Comparison of ENCODE assay signal across 7 mouse cellular contexts in the genomic region with DNA sequence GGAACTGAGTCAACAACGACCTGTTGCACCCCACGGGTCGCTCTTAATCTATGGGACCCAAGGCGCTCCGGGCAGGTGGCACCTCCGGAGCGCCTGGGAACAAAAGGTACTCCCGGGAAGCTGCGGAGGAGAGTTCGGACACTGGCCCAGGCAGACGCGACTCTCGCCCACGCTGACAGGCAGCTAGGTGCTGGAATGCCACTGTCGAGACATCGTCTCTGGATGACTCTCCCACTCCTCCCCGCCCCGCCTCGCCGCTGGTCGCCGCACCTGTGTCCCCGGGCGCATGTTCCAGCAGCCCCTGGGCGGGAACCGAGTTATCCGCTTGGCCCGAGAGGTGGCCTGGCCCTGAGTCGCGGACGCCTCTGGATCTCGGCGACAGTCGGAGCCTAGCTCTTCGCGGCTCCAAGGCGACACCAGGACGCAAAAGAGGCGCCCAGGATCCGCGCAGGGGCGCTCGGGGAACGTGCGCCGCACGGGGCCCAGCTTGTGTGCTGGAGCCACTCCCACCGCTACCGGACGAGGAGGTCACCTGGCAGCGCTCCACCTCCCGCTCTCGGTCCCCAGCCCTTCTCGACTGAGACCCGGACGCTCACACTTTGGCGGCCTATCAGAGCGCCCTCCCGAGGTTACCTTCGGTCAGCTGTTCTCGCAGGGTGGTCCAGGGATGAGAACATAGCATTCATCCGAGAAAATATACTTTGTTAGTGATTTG. TPM values are rescaled to one million over a fixed set of nuclear protein-coding genes. Genes with fewer than 3 reads are reported as not detected.
DNase-seq lines count a peak whose midpoint lies in the region; ATAC-seq and TF ChIP-seq lines count a peak whose summit lies in the region.

A gene (minus strand): TSS at position 601 of the 715 bp plus-strand sequence.

- peaks cover 4% of the 10 kb centered on the region for H3K4me1 ChIP-seq in heart, adult 2 months (ENCODE audit: control insufficient read depth, insufficient read depth, low read length)
- peaks cover 2% of the 10 kb centered on the region; the same call in 1 of the 2 replicates for H3K4me1 ChIP-seq in liver, adult 2 months (ENCODE audit: control insufficient read depth, insufficient read depth, low read length)

- no peaks in the 10 kb centered on the region for H3K36me3 ChIP-seq in heart, adult 2 months (ENCODE audit: control insufficient read depth, insufficient read depth, low read length)
- no peaks in the 10 kb centered on the region for H3K36me3 ChIP-seq in liver, adult 2 months (ENCODE audit: control insufficient read depth, insufficient read depth, low read length)

- peak; percentile 43 for TF ChIP-seq CTCF in heart, adult 2 months (IDR thresholded peaks at IDR 0.05)
- TF ChIP-seq CTCF in liver, adult 2 months (IDR thresholded peaks at IDR 0.05; ENCODE audit: low read depth, low read length), result peak; percentile 45

- H3K79me2 ChIP-seq in heart, adult 2 months (replicated peaks; ENCODE audit: control insufficient read depth, insufficient read depth, low read length), result no peaks in the 10 kb centered on the region
- H3K79me2 ChIP-seq in liver, adult 2 months (ENCODE audit: control insufficient read depth, insufficient read depth, low read length), result no peaks in the 10 kb centered on the region

- H3K9ac ChIP-seq in heart, adult 2 months (ENCODE audit: low read depth, low read length), result peak within 1 kb of the TSS; percentile 74
- H3K9ac ChIP-seq in liver, adult 2 months (ENCODE audit: low read depth, low read length), result peak within 1 kb of the TSS; percentile 80

- DNase-seq in adrenal gland, adult 8-10 months, result peak; percentile 73
- DNase-seq in embryo, embryonic 9.5 days (ENCODE audit: extremely low spot score), result peak; percentile 65
- DNase-seq in heart, adult 2 months, result peak; percentile 70 to 74
- peak; percentile 85 for DNase-seq in kidney, adult 18-20 months
- DNase-seq in liver, adult 2 months (ENCODE audit: extremely low read depth, low read depth, low spot score), result peak; percentile 62
- DNase-seq in spleen, postnatal 10 days (ENCODE audit: low spot score in 2 of 2), result peak; percentile 16 to 53

- no peaks in the 10 kb centered on the region for H3K27me3 ChIP-seq in heart, adult 2 months (ENCODE audit: control insufficient read depth, insufficient read depth, low read length)
- H3K27me3 ChIP-seq in liver, adult 2 months (ENCODE audit: control insufficient read depth, insufficient read depth, low read length), result no peaks in the 10 kb centered on the region

- no peak for TF ChIP-seq EP300 in heart, adult 2 months (IDR thresholded peaks at IDR 0.05; ENCODE audit: insufficient read depth, low read depth, low read length)

- under 1% methylated on average over 62 of the region's 62 CpGs for WGBS in heart, adult 2 months
- under 1% methylated on average over 62 of the region's 62 CpGs for WGBS in liver, adult 2 months

- H3K4me3 ChIP-seq in heart, adult 2 months, result peak within 1 kb of the TSS; percentile 58
- peak within 1 kb of the TSS; percentile 75 for H3K4me3 ChIP-seq in liver, adult 2 months (ENCODE audit: insufficient read depth, low read depth, low read length)

- 0 out of 2 replicates have a peak, but pooled peaks have one; percentile 34 for ATAC-seq in monocyte, adult 5-6 weeks (replicated peaks; ENCODE audit: insufficient number of reproducible peaks, low FRiP score, low TSS enrichment, poor library complexity, severe bottlenecking)

- intact Hi-C loops in heart, adult 2 months (cut with DNase I), result loop anchor here (5.0 kb wide), 1 partner anchor 383 kb away; no protein-coding TSS in a partner anchor

- no peak within 1 kb of the TSS for H3K27ac ChIP-seq in heart, adult 2 months
- H3K27ac ChIP-seq in liver, adult 2 months (replicated peaks; ENCODE audit: insufficient read depth, low read depth, low read length), result no peak within 1 kb of the TSS

- TF ChIP-seq POLR2A in heart, adult 2 months (IDR thresholded peaks at IDR 0.05; ENCODE audit: insufficient read depth, low read depth, low read length), result no peak
- no peak for TF ChIP-seq POLR2A in liver, adult 2 months (IDR thresholded peaks at IDR 0.05; ENCODE audit: extremely low read depth, insufficient read depth, low read length)

RNA-seq across cellular contexts. Expression of the gene that starts here (rescaled TPM):
- 10 to 100 TPM in 2 of 4 experiments, 1 to 10 TPM in 2; 3.2 to 20.5 (median 10.9) TPM for total RNA-seq in adrenal gland, adult 8-10 months (2022)
- total RNA-seq in heart, adult 2 months (2021), result under 1 TPM; 0.61 to 0.94 TPM
- polyA plus RNA-seq in heart, adult 2 months (2012; rRNA removed), result 0.29 and 0.32 TPM in 2 replicates
- 0.37 and 0.60 TPM in 2 replicates for total RNA-seq in liver, adult 2 months (2014; rRNA removed)
- polyA plus RNA-seq in liver, adult 2 months (2012; rRNA removed), result 0.05 TPM in 1 of 2 replicates, not detected in the other
- total RNA-seq in monocyte, adult 5-6 weeks (2017), result 1.8 to 2.7 TPM (median 2.4 TPM) in 3 replicates

Comparison
In these comparisons a context has a peak if more than half of its experiments do, and no peak if none do; other contexts are left out.
1. Peak in DNase-seq, H3K4me3 ChIP-seq and H3K9ac ChIP-seq in heart, adult 2 months; RNA of the gene not detected or under 1 TPM.
2. Peak in DNase-seq, H3K4me3 ChIP-seq and H3K9ac ChIP-seq in liver, adult 2 months; RNA of the gene not detected or under 1 TPM.
3. DNase-seq: peak in every context shown above with its lines; median percentile 85 in kidney, adult 18-20 months; 73 in adrenal gland, adult 8-10 months; 72 in heart, adult 2 months; 65 in embryo, embryonic 9.5 days; 62 in liver, adult 2 months; 34 in spleen, postnatal 10 days.